Mouse (Mus musculus): ENCODE measurements around the gene Tinf2.
A peak's percentile ranks its signal among the peaks of the same experiment; 100 is the strongest.

The Tinf2 gene

DNA sequence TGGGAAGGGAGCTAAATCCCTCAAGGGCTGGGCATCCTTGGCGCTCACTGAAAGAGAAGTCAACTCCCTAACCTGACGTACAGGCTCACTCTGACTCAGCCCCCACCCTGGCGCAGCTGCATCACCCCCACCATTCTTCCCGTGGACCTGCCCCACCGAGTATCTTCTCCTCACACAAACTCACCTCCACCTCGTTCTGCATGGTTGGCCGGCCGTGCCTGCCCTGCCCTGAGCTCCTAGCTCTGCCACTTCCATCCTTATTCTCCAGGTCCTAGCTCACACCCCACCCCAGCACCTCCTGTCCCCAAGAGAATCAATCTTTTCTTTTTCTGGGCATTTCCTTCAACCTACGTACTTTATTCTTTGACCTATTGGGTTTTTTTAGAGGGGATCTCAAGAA, 19.5 kb upstream of the Tinf2 start:
- no peak for DNase-seq

DNA sequence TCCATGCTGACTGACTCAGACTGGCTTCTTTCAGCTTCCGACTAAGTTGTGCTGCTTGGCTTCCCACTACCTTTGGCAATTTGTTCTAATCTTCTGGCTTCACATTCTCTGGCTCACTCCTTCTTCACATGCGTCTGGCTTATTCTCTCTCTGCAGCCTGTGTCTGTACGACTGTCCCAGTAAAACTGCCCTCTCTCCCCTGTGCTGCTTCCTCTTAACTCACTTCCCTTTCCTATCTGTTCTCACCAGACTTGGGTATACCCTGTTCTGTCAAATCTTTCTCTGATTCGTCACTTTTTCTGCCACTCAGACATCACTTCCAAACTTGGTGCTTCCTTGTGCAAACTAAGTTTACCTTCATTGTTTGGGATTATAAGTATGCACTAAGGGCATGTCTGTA, 15.6 kb upstream of the Tinf2 start:
- no peak for DNase-seq

DNA sequence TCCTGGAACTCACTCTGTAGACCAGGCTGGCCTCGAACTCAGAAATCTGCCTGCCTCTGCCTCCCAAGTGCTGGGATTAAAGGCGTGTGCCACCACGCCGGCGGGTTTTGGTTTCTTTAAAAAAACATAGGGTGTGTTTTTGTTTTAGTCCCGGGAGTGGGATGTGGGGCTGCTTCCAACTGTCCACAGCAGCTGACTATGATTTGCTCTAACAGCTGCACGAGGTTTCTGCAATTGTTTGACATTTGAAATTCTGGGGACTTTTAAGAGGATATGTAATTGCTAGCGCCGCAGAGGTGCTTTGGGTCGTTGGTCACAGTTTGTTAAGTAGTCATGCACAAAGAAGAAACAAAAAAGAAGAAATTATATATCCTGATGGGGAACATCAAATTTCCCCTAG, 7.8 kb upstream of the Tinf2 start:
- DNase-seq: no peak

DNA sequence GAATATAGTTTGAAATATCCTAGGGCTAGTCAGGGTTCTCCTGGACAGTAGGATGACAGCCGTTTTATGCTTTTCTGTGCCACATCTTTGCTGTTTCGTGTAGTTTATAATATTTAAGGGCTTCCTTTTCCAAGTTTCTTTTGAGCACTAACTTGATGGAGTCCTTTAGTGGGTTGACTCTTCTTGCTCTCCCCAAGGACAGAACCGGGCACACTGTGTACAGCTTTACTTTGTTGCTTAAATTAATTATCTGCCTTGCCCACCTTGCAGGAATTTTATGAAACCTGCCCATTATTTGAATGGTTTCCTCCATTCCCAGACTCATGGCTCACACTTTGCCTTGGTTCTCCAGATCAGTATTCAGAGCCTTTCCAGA, 486 bp upstream of the Tinf2 start:
- no peak for DNase-seq

DNA sequence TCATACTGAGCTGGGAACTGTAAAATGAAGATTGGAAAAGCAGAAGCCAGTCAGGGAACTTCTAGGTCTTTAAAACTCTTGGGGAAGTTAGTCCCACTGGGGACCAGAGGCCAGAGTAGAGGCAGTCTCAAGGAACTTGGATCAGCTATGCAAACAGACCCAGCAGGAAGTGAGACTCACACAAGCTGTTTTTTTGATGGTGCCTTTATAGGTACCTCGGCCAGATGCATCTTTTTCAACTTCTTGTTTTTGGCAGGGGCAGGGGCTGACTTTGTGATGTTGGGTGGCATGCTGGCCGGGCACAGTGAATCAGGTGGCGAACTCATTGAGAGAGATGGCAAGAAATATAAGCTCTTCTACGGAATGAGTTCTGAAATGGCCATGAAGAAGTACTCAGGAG, 4.0 kb downstream of the Tinf2 start:
- DNase-seq: no peak

DNA sequence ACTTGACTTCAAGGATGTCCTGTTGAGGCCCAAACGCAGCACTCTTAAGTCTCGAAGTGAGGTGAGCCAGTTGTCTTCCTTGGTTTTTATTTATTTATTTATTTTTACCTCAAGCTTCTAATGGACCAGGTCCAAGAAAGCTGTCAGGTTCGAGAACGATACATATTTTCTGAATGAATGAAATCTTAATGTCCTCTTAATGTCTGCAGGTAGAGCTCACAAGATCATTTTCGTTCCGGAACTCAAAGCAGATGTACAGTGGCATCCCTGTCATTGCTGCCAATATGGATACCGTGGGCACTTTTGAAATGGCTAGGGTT, 8.9 kb downstream of the Tinf2 start:
- DNase-seq: no peak

DNA sequence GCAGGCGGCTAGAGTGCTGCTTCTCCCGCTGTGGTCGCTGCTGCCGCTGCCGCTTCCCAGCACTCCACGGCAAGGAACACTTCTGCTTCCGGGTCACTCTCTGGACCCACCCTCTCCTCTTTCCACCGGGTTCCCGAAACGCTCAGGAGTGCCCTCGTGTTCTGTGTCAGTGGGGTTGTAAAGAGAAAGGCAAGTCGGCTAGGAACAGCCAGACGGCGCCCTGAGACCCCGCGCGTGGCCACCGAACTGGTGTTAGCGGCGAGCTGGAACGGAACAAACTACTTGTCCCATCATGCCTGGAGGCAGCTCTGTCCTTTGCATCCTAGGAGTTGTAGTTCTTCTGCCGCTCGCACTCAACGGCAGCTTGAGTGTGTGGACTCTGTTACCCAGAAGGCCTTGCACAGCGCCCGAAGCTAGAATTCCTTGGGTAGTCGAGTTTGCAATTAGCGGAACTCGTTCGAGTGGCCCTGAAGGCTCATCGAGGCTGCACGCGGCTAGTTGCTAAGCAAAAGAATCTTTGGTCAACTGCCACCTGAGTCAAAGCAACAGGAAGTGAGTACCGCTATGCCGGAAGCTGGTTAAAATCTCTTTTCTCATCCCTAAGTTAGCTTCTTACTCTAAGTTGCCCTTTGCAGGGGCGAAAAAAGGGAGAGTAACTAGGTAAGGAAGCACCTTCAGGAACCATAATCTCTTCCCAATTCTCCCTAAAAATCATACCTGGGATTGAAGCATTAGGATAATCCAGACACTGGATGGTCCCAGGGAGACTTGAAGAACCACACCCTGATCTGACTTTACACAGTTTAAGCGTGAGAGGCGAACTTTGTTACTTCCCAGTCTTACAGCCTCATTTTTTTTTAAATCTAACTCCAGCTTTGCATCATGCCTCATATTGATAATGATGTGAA, 9.5 kb downstream of the Tinf2 start, which contains the start of the genes Gmpr2 and Nedd8:
Gmpr2 (plus strand) TSS at position 109 of the 908 bp plus-strand sequence.
Nedd8 (minus strand) TSS at position 292 of the 908 bp plus-strand sequence.
- DNase-seq: peak; percentile 83

DNA sequence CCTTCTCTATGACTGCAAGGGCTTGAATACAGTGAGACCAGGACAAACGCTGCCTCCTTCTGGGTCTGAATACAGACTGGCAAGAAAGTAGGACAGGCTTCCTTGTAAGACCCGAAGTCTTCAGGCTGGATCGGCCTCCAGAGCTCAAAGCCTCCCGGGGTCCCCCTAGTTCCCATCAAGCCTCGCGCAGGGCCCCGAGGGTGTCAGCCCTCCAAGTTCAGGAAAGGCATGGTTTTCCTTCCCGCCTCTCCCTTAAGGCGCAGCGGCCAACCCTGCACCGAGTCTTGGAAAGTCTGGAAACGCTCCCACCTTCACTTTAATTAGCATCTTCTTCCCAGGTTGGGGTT, 10.2 kb downstream of the Tinf2 start:
- no peak for DNase-seq

DNA sequence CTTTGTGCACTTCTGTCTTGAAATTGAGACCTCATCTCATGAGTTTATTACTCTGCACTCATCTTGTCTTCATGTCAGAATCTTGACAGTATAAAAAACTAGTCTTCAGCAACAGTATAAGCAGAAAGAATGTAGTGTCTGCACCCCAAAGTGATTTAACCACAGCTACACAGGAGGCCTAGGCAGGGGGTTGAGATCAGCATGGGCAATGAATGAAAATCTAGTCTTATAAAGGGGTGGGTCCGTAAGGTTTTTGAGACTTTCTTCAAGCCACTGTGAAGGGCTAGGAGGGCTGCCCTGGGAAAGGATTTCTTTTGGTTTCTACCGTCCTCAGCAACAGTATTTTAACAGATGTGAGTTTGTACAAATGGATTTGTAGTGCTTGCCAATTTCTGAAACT, 21.0 kb downstream of the Tinf2 start:
- DNase-seq: no peak

DNA sequence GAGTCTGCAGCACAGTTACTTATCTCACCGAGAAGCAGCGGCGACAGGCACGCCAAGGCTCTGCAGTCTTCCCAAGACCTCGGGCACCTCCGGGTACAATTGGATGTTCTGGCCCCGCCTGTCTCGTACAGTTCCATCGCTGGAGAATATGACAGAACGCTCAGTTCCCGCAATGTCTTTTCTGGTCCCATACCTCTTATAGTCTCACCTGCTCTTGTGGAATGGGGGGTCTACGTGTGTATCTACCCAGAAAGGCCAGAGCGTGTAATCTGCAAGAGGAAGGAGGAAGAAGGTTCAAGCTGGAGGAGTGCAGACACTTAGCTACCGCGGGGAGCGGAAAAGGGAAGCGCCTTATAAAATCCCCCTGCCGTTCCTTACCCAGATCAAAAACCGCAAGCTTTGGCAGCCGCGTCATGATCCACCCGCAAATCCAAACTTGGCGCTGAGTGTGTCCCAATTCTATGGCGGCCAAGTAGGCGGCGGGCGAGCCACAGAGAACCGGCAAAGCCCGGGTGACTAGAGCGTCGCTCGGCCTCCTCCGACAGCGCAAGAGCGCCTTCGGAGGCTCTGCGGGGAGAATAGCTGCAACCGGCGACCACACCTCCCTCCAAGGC, 21.6 kb downstream of the Tinf2 start, which contains the start of gene Mdp1:
Mdp1 (minus strand) TSS at position 549 of the 614 bp plus-strand sequence.
- DNase-seq: peak; percentile 67

DNA sequence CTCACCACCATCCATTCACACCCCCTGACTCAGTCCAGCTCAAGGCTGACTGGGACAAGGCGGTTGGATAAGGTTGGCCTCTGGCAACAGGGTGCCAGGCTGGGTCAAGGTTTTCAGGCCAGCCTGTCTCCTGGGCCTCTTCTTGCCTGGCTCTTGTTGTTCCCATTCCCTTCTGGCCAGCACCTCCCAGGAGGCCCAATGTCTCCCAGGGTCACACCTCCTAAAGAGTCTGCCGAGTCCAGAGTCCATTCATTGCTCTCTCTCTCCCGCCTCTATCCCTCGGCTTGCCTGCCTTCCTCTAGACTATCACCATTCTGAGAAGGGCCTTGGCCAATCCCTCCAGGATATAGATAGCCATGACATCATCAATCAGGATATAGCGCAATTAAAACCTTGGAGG, 23.6 kb downstream of the Tinf2 start:
- no peak for DNase-seq

DNA sequence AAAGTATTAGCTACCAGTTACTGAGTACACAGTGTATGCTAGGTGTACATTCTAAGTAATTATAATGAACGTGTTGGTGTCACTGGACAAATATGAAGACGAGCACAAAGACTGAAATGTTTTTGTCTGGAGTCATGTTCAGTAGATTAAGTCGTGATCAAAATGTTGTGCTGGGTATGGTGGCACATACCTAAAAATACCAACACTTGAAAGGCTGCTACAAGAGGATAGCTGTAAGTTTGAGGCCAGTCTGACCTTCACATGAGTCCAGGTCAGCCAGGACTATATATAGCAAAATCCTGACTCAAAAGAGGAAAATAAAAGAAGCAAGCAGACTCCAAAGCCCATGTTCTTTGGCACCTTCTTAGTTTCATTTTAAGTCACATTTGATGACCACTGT, 24.7 kb downstream of the Tinf2 start:
- no peak for DNase-seq

DNA sequence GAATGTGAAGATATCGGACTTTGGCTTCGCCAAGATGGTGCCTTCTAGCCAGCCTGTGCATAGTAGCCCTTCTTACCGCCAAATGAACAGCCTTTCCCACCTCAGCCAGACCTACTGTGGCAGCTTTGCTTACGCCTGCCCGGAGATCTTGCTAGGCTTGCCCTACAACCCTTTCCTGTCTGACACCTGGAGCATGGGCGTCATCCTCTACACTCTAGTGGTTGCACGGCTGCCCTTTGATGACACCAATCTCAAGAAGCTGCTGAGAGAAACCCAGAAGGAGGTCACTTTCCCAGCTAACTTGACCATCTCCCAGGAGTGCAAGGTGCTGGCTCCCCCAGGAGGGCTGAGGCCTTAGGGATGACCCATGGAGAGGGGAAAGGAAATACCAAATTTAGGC, 30.1 kb downstream of the Tinf2 start:
- DNase-seq: no peak

DNA sequence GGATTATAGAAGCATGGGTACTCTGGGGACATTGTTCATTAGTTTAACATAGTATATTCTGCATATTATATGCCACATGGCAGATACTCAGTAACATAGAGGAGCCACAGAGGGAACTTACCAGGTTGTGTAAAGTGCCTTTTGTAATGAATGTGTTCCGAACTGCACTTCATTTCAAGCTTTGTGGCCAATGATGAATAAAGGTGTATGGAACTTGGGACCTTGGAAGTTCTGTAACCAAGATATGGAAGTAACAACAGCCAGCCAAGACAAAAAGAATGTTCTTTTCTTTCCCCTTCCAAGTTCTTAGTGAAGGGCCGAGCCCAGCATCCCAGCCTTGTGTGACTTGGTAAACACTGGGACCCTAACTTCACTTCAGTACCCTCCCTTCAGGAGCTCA, 31.7 kb downstream of the Tinf2 start, which contains the start of gene Tssk4:
Tssk4 (plus strand) TSS at position 301 of the 400 bp plus-strand sequence.
- DNase-seq: no peak

DNA sequence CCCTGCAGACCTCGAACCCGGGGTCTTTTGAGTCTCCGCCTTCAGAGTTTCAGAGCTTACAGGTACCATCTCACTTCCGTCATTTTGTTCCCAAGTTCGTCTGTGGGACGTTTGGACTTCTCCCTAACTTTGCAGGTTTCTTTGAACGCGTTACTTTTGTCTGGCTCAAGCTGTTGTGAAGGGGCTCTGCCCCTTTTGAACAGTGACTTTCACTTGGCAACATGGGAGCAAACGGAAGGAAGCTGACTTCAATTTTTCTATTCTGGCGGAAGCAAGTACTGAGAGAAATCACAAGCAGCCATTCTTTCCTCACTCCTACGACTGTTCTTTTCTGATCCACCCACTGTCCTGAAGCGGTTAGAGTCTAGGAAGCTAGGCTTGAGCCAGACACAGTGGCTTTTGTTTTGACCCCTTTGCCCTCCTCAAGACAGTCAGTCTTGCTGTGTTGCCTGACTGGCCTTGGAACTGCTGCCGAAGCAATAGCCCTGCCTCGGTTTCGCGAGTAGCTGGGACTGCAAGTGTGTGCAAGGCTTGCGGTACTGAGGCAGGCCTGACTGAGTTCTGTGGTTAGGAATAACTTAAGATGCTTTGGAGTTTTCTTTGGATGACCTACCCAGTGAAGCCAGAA, 37.2 kb downstream of the Tinf2 start:
- DNase-seq: no peak

DNA sequence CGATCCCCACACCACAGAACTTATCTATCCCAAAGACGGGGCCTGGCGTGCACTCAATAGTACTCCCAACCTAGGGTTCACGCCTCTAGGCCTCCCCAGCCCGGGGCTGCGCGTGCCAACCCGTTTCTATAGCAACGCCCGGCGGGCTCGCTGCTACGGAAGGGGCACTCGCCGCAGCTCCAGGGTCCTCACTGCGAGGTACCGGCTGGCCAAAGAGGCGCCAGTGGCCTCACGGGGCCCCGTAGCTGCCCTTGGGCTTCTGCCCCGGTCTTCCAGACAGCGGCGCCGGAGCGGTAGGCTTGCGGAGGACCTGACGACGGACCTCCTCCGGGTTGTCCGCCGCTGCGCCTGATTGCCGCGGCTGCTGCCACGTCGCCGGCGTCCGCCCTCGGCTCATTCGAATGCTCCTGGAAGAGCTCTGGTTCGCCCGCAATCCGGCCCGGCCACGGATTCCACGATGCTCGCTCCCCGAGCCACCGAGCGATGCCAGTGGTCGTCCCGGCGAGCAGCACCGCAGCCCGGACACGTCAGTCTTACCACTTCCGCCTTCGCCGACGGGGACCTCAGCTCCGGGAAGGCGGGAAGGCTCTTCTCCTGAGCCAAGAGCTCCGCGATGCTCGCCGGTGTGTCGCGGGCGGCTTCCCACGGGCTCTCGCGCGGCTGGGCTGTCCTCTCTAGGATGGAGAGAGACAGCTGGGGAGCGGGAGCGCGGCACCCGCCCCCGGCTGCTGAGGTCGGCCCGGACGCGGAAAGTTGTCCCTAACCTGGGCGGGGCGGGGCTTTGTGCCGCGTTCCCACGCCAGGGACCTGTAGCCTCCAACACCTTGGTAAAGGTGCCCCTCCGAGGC, 38.3 kb downstream of the Tinf2 start, which contains the start of gene Tm9sf1:
Tm9sf1 (minus strand) TSS at position 747 of the 848 bp plus-strand sequence.
- peak; percentile 81 for DNase-seq

DNA sequence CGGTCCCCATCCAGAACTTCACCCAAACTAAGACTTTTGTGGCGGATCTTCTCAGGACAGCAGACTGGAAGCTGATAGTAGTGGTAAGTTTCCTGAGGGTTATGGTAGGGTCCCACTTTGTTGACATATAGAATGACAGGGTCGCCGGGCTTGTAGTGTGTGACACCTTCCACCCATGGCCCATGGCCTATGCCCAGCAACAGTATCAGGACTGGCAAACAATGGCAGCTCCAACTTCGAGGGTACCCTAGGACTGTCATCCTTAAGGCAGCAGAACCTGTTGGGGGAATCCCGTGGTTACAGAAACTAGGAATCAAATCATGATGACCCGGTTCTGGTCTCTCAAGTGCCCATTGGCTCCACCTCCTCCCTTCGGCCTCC, 39.0 kb downstream of the Tinf2 start:
- DNase-seq: no peak

DNA sequence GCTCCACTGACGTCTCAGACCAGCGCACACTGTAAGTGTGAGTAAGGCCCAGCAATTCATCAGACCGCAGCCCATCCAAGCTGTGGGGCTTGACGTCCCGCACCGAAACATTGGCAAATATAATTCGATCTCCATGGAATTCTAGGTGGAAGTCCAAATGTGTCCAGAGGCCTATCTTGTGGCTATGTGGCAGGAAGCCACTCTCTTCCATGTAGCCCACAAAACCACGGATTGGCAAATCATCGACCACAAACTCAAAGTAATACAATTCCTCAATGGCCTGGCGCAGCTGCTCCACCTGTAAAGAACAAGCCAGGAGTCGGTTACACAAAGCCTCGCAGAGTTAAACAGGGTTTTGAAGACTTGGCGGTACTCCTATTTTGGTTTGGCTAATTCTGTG, 40.3 kb downstream of the Tinf2 start:
- no peak for DNase-seq

DNA sequence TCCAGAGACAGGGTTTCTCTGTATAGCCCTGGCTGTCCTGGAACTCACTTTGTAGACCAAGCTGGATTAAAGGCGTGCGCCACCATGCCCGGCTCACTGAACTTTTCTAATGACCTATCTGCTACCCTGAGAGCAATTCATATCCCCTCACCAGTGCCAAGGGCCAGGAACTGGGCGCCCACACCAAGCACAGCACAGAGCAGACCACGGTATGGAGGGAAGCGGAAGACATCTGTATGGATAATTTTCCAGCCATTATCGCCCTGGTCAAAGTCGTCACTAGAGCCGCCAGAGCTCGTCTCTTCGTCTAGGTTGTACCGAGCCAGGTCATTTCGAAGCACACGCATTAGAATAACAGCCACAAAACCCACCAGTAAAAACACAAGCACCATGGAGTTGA, 40.8 kb downstream of the Tinf2 start:
- DNase-seq: no peak

DNA sequence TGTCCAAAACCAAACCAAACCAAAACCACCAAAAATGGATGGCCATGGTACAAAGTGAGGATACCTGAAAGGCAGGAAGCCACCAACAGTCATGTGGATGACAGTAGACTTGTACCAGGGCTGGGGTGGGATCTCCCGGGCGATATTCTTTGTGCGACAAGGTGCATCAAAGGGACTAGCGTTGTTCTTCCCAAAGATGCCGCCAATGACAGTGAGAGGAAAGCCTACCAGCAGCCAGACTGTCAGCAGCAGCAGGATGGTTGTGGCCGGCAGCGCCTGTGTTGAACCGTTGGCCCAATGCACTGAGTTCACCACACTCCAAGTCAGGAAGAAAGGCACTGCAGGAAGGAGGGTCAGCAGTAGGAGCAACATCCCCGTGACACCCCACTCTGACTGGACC, 43.8 kb downstream of the Tinf2 start, which contains the start of gene Gm49378:
Gm49378 (minus strand) TSS at position 101 of the 400 bp plus-strand sequence.
- DNase-seq: no peak

DNA sequence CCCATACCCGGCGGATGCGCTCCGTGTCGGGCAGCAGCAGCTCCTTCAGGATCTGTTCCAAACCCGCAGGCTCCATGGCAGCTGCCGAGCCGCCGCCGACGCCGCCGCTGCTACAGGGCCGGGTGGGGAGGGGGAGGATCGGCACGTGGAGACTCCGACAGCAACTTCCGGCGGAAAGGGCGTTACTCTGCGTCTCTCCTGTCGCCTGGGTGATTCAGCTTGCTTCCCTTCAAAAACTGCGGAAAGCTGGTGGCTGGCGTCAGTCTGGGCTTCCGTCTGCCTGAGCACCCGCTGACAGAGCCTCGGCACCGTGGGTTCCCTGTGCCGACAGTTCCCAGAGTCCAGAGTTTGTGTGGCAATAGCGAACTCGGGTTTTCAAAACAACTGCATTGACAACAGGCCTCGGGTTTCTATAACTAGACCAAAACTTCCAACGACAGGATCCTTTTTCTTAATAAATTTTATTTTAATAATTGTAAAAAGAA, 46.1 kb downstream of the Tinf2 start, which contains the start of gene Ipo4:
Ipo4 (minus strand) TSS at position 435 of the 485 bp plus-strand sequence.
- DNase-seq: peak; percentile 71

DNA sequence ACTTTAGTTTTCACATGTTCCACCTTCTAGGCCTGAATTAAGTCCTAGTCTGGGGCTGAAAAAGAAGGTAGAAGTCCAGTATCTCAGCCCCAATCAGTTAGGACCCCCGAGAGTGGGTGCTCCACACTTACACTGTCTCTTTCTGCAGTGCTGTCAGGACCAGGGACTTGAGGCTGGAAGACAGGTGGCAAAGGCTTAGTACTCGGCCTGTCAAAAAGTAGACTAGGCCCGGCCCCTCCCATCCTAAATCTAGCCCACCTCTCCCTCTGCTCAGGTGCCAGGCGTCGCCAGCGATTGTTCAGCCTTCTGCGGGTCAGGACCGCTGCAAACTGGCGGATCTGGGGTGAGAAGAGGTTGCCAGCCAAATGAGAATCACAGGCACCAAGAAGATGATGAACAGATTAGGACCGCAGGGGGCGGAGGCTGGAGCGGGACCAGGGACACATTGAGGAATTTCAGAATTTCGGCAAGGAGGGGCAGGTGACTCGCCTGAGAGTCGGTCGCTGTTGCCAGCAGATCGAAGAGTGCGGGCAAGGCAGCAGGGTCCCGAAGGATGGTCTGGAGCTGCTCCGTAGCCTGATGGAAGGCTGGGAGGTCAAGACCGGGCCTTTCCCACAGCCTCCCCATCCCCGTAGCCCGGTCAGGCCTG, 46.6 kb downstream of the Tinf2 start:
- peak; percentile 60 for DNase-seq
